Mouse (Mus musculus): ENCODE data around the gene Rab1b.

DNA sequence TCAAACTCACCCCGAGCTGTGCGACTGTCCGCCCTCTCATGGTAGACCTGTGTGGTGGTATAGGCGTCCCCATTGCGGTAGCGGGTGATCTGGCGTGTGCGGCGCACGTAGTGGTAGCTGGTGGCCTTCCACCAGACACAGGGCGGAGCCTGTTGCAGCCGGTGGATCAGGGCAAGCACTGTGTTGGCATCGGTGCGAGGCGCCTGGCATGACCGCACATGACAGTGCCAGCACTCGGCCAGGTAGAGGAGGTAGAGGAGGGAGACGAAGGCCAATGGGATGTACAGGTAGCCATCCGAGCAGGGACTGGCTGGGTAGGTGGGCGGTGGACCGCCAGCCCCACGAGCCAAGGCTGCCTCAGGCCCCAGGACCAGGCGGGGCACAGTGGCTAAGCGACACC is 24.3 kb downstream of the Rab1b start:
- TF ChIP-seq POLR2A (IDR thresholded peaks at IDR 0.05; ENCODE audit: insufficient read length, low read depth) (no peak), SRF (IDR thresholded peaks at IDR 0.05; ENCODE audit: control insufficient read depth, insufficient read length, low read depth) (no peak), MYOG (IDR thresholded peaks at IDR 0.05; ENCODE audit: control insufficient read depth in 1 of 3, insufficient read depth in 1 of 3, insufficient read length in 2 of 3, low read depth in 2 of 3) (no peak), E2F4 (IDR thresholded peaks at IDR 0.05; ENCODE audit: insufficient read depth) (no peak), POLR2AphosphoS2 (IDR thresholded peaks at IDR 0.05; ENCODE audit: insufficient read length, low read depth) (no peak), MYOD1 (IDR thresholded peaks at IDR 0.05; ENCODE audit: control insufficient read depth in 1 of 3, insufficient read length in 2 of 3, low read depth in 2 of 3) (no peak), MAX (IDR thresholded peaks at IDR 0.05; ENCODE audit: low read depth) (no peak), REST (IDR thresholded peaks at IDR 0.05; ENCODE audit: insufficient read depth, insufficient read length) (no peak), CEBPB (IDR thresholded peaks at IDR 0.05; ENCODE audit: insufficient read depth, poor library complexity, severe bottlenecking) (no peak), TCF3 (IDR thresholded peaks at IDR 0.05; ENCODE audit: insufficient read length, low read depth) (no peak)
